Mouse (Mus musculus) bone marrow, adult 2 months (tissue): ENCODE measurements around the gene Dlg2.

Experiments used
- CTCF ChIP-seq: fragments of 200-500 bp; IDR thresholded peaks from 2 replicates; pipeline ENCODE4 v1.5.1; 2011; ENCODE audit warnings: low read length, control low read depth; ENCODE audit not compliant: control insufficient read depth, insufficient read depth
- POLR2A ChIP-seq: fragments of 200-500 bp; IDR thresholded peaks from 2 replicates; pipeline ENCODE4 v1.6.1; 2011; ENCODE audit warnings: low read depth, mild to moderate bottlenecking, control low read depth, low read length, borderline replicate concordance; ENCODE audit not compliant: control insufficient read depth

- TF ChIP-seq CTCF (no peak), POLR2A (no peak)
These were observed 1850.9 kb downstream of the Dlg2 start for GRCm38 (mm10) chr7:92327343-92327896.
